Mouse (Mus musculus): Measurements from ENCODE around the gene Nip7. TPM values are rescaled to one million over a fixed set of nuclear protein-coding genes. Genes with fewer than 3 reads are reported as not detected.
A peak's percentile ranks its signal among the peaks of the same experiment; 100 is the strongest.

The Nip7 gene
- polyA plus RNA-seq, 1 experiment from 2014 or later: 80.7 TPM

DNA sequence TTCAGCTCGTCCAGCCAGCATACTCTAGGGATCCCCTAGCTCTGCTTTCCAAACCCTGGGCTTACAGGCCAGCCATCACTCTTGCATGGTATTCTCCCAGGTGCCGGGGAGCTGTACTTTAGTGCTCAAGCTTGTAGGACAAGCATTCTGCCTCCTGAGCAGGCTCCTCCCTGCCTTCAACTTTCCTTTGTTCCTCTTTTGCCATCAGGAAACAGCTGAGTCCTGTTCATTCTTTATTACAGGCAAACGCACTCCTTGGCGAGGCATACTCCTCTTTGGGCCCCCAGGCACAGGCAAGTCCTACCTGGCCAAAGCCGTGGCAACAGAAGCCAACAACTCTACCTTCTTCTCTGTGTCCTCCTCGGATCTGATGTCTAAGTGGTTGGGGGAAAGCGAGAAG is 16.0 kb upstream of the Nip7 start:
- no peaks in the 10 kb centered on the region for H3K4me1 ChIP-seq (replicated peaks; ENCODE audit: insufficient read depth, low read length)
- no peak for TF ChIP-seq CTCF (IDR thresholded peaks at IDR 0.05; ENCODE audit: low read depth)
- H3K9ac ChIP-seq (ENCODE audit: low read depth, low read length): no peak overlapping the region
- H3K9me3 ChIP-seq (replicated peaks; ENCODE audit: low read length): no peaks in the 10 kb centered on the region
- H3K27ac ChIP-seq: no peak overlapping the region
- no peak overlapping the region for H3K4me2 ChIP-seq (ENCODE audit: low read length)
- 71% methylated on average over 7 of the region's 7 CpGs for WGBS
- no peak for DNase-seq (ENCODE audit: low spot score)
- no peaks in the 10 kb centered on the region for H3K27me3 ChIP-seq (ENCODE audit: insufficient read depth, low read length)
- peaks cover 60% of the 10 kb centered on the region for H3K36me3 ChIP-seq (ENCODE audit: insufficient read depth, low read length)
- no peak for ATAC-seq (replicated peaks; ENCODE audit: low FRiP score, low read depth)
- H3K4me3 ChIP-seq (replicated peaks; ENCODE audit: low read depth, low read length): no peak overlapping the region

DNA sequence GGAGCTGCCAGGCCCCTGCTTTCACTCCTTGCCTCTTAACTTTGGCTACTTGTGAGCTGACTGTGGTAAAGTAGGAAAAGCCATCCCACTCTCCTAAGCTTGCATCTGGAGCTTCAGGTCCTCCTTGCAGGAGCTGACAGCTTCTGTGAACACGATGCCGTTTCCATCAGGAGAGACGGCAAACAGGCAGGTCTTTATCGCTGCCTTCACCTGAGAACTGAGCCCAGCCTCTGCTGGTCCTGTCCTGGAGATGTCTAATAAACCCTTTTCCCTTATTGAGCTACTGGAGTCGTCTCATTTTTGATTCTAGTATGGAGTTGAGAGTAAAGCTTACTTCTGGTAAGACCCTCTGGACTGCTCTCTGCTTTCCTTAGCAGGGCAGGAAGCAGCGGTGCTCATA is 11.2 kb upstream of the Nip7 start:
- no peak for DNase-seq (ENCODE audit: low spot score)
- Histone ChIP-seq H3K4me2 (ENCODE audit: low read length) (no peak overlapping the region), H3K36me3 (ENCODE audit: insufficient read depth, low read length) (peaks cover 50% of the 10 kb centered on the region), H3K27ac (no peak overlapping the region), H3K9ac (ENCODE audit: low read depth, low read length) (no peak overlapping the region), H3K4me1 (replicated peaks; ENCODE audit: insufficient read depth, low read length) (no peaks in the 10 kb centered on the region), H3K27me3 (ENCODE audit: insufficient read depth, low read length) (no peaks in the 10 kb centered on the region), H3K4me3 (replicated peaks; ENCODE audit: low read depth, low read length) (no peak overlapping the region), H3K9me3 (replicated peaks; ENCODE audit: low read length) (no peaks in the 10 kb centered on the region)
- WGBS: 90% methylated on average over 6 of the region's 6 CpGs
- no peak for ATAC-seq (replicated peaks; ENCODE audit: low FRiP score, low read depth)
- TF ChIP-seq CTCF (IDR thresholded peaks at IDR 0.05; ENCODE audit: low read depth): no peak

DNA sequence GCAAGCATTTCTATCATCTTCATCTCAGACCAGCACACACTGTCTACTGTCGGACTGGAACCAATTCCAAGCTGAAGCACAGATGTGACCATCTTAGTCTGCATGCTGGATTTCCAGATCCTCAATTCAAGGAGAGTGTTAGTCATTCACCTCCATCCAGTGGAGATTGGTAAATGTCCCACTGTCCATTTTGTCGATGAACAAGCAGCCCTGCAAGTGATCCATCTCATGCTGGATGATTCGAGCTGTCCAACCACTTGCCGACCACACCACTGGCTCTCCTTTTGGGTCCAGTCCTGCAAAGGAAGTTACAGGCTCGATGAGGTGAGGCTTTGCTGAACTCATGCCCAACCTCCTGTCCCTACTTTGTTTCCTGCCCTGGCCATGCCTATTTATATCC is 9.7 kb upstream of the Nip7 start:
- H3K4me1 ChIP-seq (replicated peaks; ENCODE audit: insufficient read depth, low read length): no peaks in the 10 kb centered on the region
- DNase-seq (ENCODE audit: low spot score): no peak
- no peaks in the 10 kb centered on the region for H3K9me3 ChIP-seq (replicated peaks; ENCODE audit: low read length)
- no peaks in the 10 kb centered on the region for H3K27me3 ChIP-seq (ENCODE audit: insufficient read depth, low read length)
- no peak overlapping the region for H3K4me3 ChIP-seq (replicated peaks; ENCODE audit: low read depth, low read length)
- WGBS: 80% methylated on average over 5 of the region's 5 CpGs
- H3K9ac ChIP-seq (ENCODE audit: low read depth, low read length): no peak overlapping the region
- no peak overlapping the region for H3K27ac ChIP-seq
- no peak for TF ChIP-seq CTCF (IDR thresholded peaks at IDR 0.05; ENCODE audit: low read depth)
- H3K36me3 ChIP-seq (ENCODE audit: insufficient read depth, low read length): peaks cover 51% of the 10 kb centered on the region
- ATAC-seq (replicated peaks; ENCODE audit: low FRiP score, low read depth): no peak
- H3K4me2 ChIP-seq (ENCODE audit: low read length): peak overlapping the region; percentile 90; the same call in 1 of the 2 replicates

DNA sequence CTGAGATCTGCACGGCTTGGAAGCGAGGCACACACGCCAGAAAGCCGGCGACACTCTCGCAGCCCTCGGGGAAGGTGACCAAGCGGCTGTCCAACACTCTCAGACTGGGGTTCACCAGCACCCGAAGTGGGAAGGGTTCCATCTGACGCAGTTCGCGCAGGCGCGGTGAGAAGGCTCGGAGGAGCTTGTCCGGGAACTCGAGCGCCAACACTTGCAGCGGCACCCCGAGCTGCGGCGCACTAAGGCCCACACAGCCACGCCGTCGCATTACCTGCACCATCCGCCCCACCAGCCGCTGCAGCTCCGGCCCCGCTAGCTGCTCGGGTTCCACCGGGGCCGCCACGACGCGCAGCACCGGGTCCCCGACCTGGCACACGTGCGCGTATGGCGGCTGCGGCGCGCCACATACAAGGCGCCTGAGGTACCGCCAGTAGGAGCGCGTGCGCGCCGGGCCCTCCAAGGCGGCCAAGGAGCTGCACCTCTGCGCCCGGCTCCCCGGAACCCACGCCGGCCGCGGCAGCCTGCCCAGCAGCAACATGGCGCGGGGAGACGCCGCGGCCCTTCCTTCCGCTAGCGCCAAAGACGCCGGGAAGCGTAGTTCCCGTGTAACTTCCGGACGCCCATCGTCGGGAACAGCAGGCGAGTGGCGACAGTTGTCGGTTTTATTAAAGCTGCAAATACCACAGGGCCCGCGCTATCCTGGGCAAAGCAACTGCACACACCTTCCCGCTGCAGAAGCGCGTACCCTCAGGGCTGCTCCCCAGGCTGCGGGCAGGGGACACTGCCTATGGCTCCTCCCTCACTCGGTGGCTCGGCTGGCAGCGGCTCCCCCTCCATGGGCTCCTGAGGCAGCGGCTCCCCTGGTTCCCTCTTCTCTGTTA is 8.4 kb upstream of the Nip7 start, which contains the start of gene Pdf:
TSS of gene Pdf (minus strand) at position 554 of the 881 bp plus-strand sequence.
- peaks cover 48% of the 10 kb centered on the region for H3K36me3 ChIP-seq (ENCODE audit: insufficient read depth, low read length)
- DNase-seq (ENCODE audit: low spot score): peak; percentile 85
- under 1% methylated on average over 67 of the region's 87 CpGs for WGBS
- H3K9ac ChIP-seq (ENCODE audit: low read depth, low read length): peak within 1 kb of the TSS; percentile 84
- ATAC-seq (replicated peaks; ENCODE audit: low FRiP score, low read depth): peak; percentile 83
- H3K4me2 ChIP-seq (ENCODE audit: low read length): peak within 1 kb of the TSS; percentile 90
- peak within 1 kb of the TSS; percentile 86 for H3K4me3 ChIP-seq (replicated peaks; ENCODE audit: low read depth, low read length)
- H3K4me1 ChIP-seq (replicated peaks; ENCODE audit: insufficient read depth, low read length): no peaks in the 10 kb centered on the region
- no peak for TF ChIP-seq CTCF (IDR thresholded peaks at IDR 0.05; ENCODE audit: low read depth)
- H3K27me3 ChIP-seq (ENCODE audit: insufficient read depth, low read length): no peaks in the 10 kb centered on the region
- no peaks in the 10 kb centered on the region for H3K9me3 ChIP-seq (replicated peaks; ENCODE audit: low read length)
- peak within 1 kb of the TSS; percentile 95 for H3K27ac ChIP-seq

DNA sequence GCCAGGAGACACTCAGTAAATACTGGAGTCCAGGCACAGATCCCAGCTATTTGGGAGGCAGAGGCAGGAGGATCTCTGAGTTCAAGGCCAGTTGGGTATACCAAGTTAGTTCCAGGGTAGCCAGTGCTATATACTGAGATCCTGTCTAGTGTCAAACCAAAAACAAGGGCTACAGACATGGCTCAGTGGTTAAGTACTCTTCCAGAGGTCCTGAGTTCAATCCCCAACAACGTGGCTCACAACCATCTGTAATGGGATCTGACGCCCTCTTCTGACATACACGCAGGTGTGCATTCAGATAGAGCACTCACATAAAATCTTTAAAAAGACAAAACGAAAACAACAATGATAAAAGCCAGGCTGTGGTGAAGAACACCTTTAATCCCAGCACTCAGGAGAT is 7.2 kb upstream of the Nip7 start:
- no peaks in the 10 kb centered on the region for H3K4me1 ChIP-seq (replicated peaks; ENCODE audit: insufficient read depth, low read length)
- DNase-seq (ENCODE audit: low spot score) (no peak), ATAC-seq (replicated peaks; ENCODE audit: low FRiP score, low read depth) (no peak)
- H3K4me3 ChIP-seq (replicated peaks; ENCODE audit: low read depth, low read length): no peak overlapping the region
- 90% methylated on average over 4 of the region's 4 CpGs for WGBS
- no peak overlapping the region for H3K27ac ChIP-seq
- no peaks in the 10 kb centered on the region for H3K27me3 ChIP-seq (ENCODE audit: insufficient read depth, low read length)
- no peak for TF ChIP-seq CTCF (IDR thresholded peaks at IDR 0.05; ENCODE audit: low read depth)
- H3K36me3 ChIP-seq (ENCODE audit: insufficient read depth, low read length): peaks cover 36% of the 10 kb centered on the region
- no peaks in the 10 kb centered on the region for H3K9me3 ChIP-seq (replicated peaks; ENCODE audit: low read length)
- no peak overlapping the region for H3K9ac ChIP-seq (ENCODE audit: low read depth, low read length)
- peak overlapping the region; percentile 90; the same call in 1 of the 2 replicates for H3K4me2 ChIP-seq (ENCODE audit: low read length)

DNA sequence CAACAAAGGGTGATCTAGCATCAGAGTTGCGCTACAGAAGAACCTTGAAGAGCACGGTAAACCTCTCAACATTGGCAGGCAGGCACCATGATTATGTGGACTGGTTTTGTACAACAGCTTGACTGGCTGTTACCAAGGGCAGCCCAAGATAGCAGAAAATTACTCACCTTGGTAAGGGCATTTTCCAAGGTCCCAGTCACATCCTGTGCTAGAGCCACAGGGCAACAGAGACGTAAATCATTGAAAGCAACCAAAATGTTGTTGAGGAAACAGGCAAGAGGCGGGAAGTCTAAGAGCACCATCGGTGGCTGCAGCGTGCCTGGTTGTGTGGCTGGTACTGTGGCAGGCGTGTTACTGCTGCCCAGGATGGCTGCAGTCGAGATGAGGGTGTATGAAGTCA is 4.6 kb upstream of the Nip7 start:
- no peak overlapping the region for H3K9ac ChIP-seq (ENCODE audit: low read depth, low read length)
- TF ChIP-seq CTCF (IDR thresholded peaks at IDR 0.05; ENCODE audit: low read depth): no peak
- no peaks in the 10 kb centered on the region for H3K9me3 ChIP-seq (replicated peaks; ENCODE audit: low read length)
- DNase-seq (ENCODE audit: low spot score) (no peak), ATAC-seq (replicated peaks; ENCODE audit: low FRiP score, low read depth) (no peak)
- no peak overlapping the region for H3K4me3 ChIP-seq (replicated peaks; ENCODE audit: low read depth, low read length)
- peaks cover 18% of the 10 kb centered on the region for H3K36me3 ChIP-seq (ENCODE audit: insufficient read depth, low read length)
- H3K27ac ChIP-seq: no peak overlapping the region
- H3K4me2 ChIP-seq (ENCODE audit: low read length): no peak overlapping the region
- H3K4me1 ChIP-seq (replicated peaks; ENCODE audit: insufficient read depth, low read length): 0 out of 2 replicates have a peak, but pooled peaks cover 8% of the 10 kb centered on the region
- 96% methylated on average over 8 of the region's 8 CpGs for whole genome bisulfite sequencing
- no peaks in the 10 kb centered on the region for H3K27me3 ChIP-seq (ENCODE audit: insufficient read depth, low read length)
